Mouse (Mus musculus) erythroblast, embryonic 14.5 days (primary cell): ENCODE results near the gene Timmdc1. TPM values are rescaled to one million over a fixed set of nuclear protein-coding genes. Genes with fewer than 3 reads are reported as not detected.

ENCODE experiments used
- H3K27me3 ChIP-seq: 2 replicates; pipeline ENCODE4 v1.6.1; 2012; ENCODE audit warnings: inconsistent platforms; ENCODE audit not compliant: control insufficient read depth
- H3K36me3 ChIP-seq: 2 replicates; pipeline ENCODE4 v1.6.1; 2012; ENCODE audit warnings: mild to moderate bottlenecking, inconsistent platforms; ENCODE audit not compliant: control insufficient read depth
- H3K4me1 ChIP-seq: 2 replicates; pipeline ENCODE4 v1.6.1; 2012; ENCODE audit warnings: inconsistent platforms; ENCODE audit not compliant: control insufficient read depth
- H3K4me3 ChIP-seq: replicated peaks from 2 replicates; pipeline ENCODE3; 2012; ENCODE audit warnings: moderate library complexity, mild to moderate bottlenecking, inconsistent platforms
- H3K9me3 ChIP-seq: 2 replicates; pipeline ENCODE4 v1.6.1; 2012; ENCODE audit warnings: low read length, inconsistent platforms, mixed read lengths; ENCODE audit not compliant: control insufficient read depth
- GATA1 ChIP-seq: IDR thresholded peaks from 2 replicates; pipeline ENCODE4 v1.6.1; 2012; ENCODE audit warnings: low read length, inconsistent platforms, mixed read lengths
- TAL1 ChIP-seq: IDR thresholded peaks from 3 replicates; pipeline ENCODE4 v1.6.1; 2012; ENCODE audit warnings: low read length, inconsistent platforms, mixed read lengths
- polyA plus RNA-seq: library from polyadenylated mRNA; stranded (reverse); fragments of >175 nt; gene quantifications from 2 replicates; pipeline ENCODE4 v1.2.3, GENCODE M21; 2012

The Timmdc1 gene
- 2.8 and 3.2 TPM in 2 replicates for polyA plus RNA-seq

DNA sequence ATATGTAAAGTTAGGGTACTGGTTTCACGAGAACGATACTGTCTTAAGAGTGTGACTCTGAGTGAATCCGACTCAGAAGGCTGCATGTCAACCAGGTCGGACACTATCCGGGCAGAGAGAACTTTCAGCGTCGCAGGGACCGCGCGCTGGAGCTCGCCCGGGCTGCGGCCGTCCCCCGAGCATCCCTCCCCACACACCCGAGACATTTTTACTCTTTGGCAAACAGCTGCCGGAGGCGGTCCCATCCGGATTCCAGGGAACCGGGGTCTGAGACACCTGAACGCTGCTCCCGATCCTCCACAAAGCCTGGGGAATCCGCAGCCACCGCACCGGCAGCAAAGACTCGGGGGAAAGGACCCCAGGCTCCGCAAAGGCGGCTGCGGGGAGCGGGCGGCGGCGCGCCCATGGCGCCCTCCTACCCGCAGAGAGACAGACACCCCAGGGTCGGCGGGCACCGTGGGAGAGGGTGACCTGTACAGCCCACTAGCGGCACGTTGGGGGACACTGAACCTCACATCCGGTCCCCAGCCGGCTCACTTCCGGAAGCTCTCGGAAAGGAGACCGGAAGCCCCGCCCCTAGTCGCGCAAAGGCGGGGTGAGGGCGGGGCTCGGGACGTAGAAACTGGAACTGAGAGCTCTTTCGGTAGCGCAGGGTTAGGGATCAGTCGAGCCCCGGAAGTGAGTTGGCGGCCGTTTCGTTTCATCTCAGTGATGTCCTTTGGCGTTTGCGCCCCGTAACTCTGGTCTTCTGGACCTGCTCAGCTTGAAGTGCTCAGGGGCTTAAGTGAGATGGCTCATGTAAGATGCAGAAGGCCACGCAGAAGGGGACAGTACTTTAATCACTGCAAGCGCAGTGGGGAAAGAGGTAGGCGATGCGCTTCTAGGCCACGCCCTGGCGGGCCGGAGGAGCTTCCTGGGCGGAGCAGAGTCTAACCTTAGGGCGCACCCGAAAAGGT, at the start of gene Timmdc1:
Gene Timmdc1 (minus strand): TSS at position 535 of the 956 bp plus-strand sequence.
- no peaks in the 10 kb centered on the region for H3K27me3 ChIP-seq
- H3K9me3 ChIP-seq: no peaks in the 10 kb centered on the region
- peak within 1 kb of the TSS; percentile 100 for H3K4me3 ChIP-seq
- peaks cover 35% of the 10 kb centered on the region for H3K36me3 ChIP-seq
- TF ChIP-seq GATA1 (no peak), TAL1 (no peak)
- H3K4me1 ChIP-seq: peaks cover 61% of the 10 kb centered on the region

DNA sequence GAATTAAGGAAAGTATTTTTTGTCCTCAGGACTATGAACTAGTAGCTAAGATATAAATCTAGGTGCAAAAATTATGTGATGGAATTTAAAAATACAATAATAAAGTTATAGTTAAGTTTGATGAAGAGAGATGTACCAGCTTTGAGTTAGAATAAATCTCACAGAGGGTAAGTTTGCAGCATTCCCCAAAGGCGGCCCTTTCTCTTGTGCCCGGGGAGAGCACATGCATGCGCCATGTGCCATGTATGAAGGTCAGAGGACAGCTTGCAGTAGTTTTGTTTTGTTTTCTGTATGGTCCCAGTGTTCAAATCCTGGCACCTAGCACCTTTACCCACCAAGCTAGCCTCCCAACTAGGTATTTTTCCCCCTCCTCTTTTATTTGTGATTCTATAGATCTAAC, 49.0 kb upstream of the Timmdc1 start:
- H3K4me3 ChIP-seq: no peak overlapping the region
- H3K4me1 ChIP-seq: no peaks in the 10 kb centered on the region
- no peaks in the 10 kb centered on the region for H3K9me3 ChIP-seq
- peaks cover 61% of the 10 kb centered on the region for H3K36me3 ChIP-seq
- no peak for TF ChIP-seq TAL1
- TF ChIP-seq GATA1: no peak
- H3K27me3 ChIP-seq: no peaks in the 10 kb centered on the region

DNA sequence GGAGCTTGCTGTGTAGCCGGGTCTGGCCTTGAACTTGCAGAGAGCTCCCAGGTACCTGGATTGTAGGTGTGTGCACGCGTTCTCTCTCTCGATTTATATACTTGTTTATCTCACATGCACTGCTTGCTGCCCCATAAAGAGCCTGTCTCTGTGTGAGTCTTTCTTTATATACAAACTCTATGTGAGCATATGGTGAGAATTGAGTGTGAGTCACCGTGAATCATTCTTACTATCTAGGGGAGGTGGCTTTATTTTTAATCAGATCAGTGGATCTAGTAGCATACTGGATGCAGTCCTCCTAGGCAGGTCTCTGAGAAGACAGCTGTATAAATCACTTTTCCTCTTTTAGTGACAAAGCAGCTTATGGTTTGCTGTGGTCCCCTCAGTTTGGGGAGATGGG, 45.7 kb upstream of the Timmdc1 start:
- H3K9me3 ChIP-seq: no peaks in the 10 kb centered on the region
- H3K36me3 ChIP-seq: peaks cover 56% of the 10 kb centered on the region
- H3K4me1 ChIP-seq: peaks cover 19% of the 10 kb centered on the region
- H3K4me3 ChIP-seq: no peak overlapping the region
- TF ChIP-seq GATA1 (no peak), TAL1 (no peak)
- no peaks in the 10 kb centered on the region for H3K27me3 ChIP-seq

DNA sequence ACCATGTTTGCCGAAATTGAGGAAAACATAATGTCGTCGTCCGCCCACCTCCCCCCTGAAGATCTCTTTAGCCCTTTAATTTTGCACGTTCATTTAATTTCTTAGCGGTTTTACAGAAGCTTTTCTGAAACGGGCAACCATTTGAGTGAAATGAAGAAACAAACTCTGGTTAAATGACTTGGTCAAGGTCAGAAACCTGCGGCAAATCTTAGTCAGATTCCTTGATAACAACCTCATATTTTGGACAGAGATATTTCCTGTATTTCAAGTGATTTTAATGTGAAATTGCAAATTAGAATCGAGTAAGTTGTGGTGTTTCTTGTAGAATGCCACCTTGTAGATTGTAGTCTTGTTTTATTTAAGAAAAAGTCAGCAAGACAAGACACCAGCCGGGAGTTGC, 41.1 kb upstream of the Timmdc1 start:
- TF ChIP-seq GATA1 (no peak), TAL1 (no peak)
- Histone ChIP-seq H3K4me1 (peaks cover 31% of the 10 kb centered on the region), H3K27me3 (peaks cover 15% of the 10 kb centered on the region), H3K4me3 (peak overlapping the region; percentile 99), H3K36me3 (peaks cover 27% of the 10 kb centered on the region), H3K9me3 (no peaks in the 10 kb centered on the region)

DNA sequence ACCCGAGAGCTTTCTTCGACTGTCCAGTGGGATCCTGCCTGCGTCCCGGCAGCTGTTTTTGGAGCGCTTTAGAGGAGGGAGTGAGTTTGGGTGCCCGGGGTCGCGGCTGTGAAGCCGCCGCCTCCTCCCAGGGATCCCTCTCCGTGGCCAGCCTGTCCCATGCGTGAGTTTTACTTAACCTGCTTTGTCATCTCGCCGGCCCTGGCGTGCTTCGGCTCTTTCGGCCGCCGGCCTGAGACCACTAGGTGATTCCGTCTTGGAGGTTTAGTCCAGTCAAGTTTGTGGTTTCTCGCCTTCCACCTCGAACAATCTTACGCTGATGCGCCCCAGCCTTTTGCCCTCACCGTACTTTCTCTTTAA, 40.5 kb upstream of the Timmdc1 start:
- Histone ChIP-seq H3K4me3 (peak overlapping the region; percentile 99), H3K27me3 (peaks cover 19% of the 10 kb centered on the region), H3K9me3 (no peaks in the 10 kb centered on the region), H3K4me1 (peaks cover 31% of the 10 kb centered on the region), H3K36me3 (peaks cover 21% of the 10 kb centered on the region)
- TF ChIP-seq TAL1: no peak
- no peak for TF ChIP-seq GATA1

DNA sequence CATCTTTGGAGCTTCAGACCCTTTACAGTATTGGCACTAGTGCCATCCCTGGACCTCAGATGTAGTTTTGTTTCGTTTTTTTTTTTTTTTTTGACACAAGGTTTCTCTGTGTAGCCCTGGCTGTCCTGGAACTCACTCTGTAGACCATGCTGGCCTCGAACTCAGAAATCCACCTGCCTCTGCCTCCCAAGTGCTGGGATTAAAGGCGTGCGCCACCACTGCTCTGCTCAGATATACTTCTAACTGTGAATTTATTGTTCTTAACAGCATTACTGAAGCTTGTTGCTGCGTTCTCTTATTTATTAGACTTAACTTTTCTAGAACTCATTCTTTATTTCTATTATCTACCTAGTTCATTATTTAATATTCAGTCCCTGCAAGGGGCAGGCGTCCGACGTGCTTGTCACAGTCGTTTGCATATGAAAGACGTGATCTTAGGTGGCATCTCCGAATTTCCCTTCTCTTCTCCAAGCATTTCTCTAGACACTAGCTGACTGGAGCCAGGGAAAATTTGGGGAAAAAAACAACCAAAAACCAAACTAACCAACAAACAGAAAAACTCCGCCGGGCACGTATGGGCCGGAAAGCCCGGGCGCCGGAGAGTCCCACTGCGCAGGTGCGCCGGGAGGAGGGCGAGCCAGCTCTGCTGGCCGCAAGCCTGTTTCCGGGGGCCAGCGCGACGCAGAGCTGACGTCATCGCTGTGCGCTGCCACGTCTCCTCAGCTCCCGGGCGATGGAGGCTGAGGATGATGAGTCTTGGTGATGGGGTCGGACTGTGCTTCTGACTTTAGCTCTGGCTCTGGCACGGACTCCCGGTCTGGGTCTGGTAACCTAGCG, 39.9 kb upstream of the Timmdc1 start:
- H3K36me3 ChIP-seq: peaks cover 17% of the 10 kb centered on the region
- TF ChIP-seq TAL1: no peak
- no peak for TF ChIP-seq GATA1
- no peaks in the 10 kb centered on the region for H3K9me3 ChIP-seq
- H3K27me3 ChIP-seq: peaks cover 20% of the 10 kb centered on the region
- peak overlapping the region; percentile 99 for H3K4me3 ChIP-seq
- peaks cover 31% of the 10 kb centered on the region for H3K4me1 ChIP-seq

DNA sequence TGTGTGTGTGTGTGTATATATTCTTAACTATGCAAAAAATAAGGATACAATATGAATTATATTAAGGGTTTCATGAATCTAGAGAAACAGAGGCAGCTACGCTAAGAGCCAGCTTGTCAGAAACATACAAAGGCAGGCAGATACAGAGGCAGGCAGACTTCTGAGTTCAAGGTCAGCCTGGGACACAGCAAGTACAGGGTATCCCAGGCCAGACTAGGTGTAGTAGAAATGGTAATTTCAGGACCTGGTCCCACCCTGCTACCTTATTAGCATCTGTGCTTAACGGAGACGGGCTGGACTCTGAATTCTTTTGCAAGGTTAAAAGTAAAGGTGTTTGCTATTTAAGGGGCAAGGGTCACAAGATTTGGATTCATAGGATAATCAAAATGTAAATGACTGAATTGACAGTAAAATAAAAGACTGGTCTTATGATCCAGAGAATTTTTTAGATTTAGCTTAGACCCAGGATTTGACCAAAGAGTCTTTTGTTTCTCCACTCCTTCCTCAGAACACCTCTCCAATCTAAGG, 35.8 kb upstream of the Timmdc1 start, which contains the start of gene Tmem39a:
Gene Tmem39a (plus strand): TSS at position 478 of the 528 bp plus-strand sequence.
- Histone ChIP-seq H3K4me1 (peaks cover 13% of the 10 kb centered on the region), H3K36me3 (no peaks in the 10 kb centered on the region), H3K4me3 (no peak within 1 kb of the TSS), H3K27me3 (peaks cover 55% of the 10 kb centered on the region), H3K9me3 (no peaks in the 10 kb centered on the region)
- no peak for TF ChIP-seq TAL1
- TF ChIP-seq GATA1: no peak

DNA sequence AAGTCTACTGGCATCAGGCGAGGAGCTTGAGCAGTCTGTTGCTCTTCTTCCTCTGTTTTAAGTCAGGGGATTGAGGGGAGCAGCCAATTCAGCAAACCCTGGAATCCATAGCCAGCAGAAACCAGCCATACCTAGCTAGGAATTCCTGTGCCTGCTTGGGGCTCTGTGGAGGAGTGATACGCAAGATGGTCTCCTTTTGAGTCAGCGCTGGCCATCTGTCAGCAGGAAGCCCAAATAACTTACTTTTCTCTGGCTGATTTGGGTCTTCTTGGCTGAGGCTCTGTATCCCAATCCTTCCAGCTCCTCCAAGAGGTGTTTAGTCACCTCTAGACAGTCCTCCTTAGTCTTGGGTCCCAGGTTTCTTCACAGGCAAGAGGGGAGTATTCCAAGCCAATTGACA, 33.5 kb upstream of the Timmdc1 start:
- TF ChIP-seq TAL1 (no peak), GATA1 (no peak)
- Histone ChIP-seq H3K9me3 (no peaks in the 10 kb centered on the region), H3K4me1 (peaks cover 2% of the 10 kb centered on the region; the same call in 1 of the 2 replicates), H3K36me3 (no peaks in the 10 kb centered on the region), H3K27me3 (peaks cover 74% of the 10 kb centered on the region), H3K4me3 (no peak overlapping the region)
